Mouse (Mus musculus) limb, embryonic 11.5 days (tissue): ENCODE measurements around the gene Nlk. TPM values are rescaled to one million over a fixed set of nuclear protein-coding genes. Genes with fewer than 3 reads are reported as not detected.
"Not testable (repeated sequence)": the region's sequence is repeated elsewhere in the genome, so short reads cannot be mapped to it uniquely, and the experiment has no call there.

Source experiments
- ATAC-seq: fragments of 200-750 bp; cut with Nextera tagmentation; 2 replicates; pipeline ENCODE4 v1.8.0; 2017; ENCODE audit warnings: low read depth; ENCODE audit not compliant: insufficient number of reproducible peaks, low FRiP score, low TSS enrichment
- DNase-seq: peaks from one replicate; pipeline ENCODE4 v3.0.0-alpha.2; 2015; ENCODE audit warnings: low spot score
- H3K27ac ChIP-seq: fragments of 300-500 bp; sonication (generic); replicated peaks from 2 replicates; pipeline ENCODE4 v1.5.1; 2014; ENCODE audit warnings: low read depth, mild to moderate bottlenecking, low read length
- H3K27me3 ChIP-seq: fragments of 300-500 bp; sonication (generic); 2 replicates; pipeline ENCODE4 v1.6.1; 2014; ENCODE audit warnings: mild to moderate bottlenecking, low read length, mixed read lengths; ENCODE audit not compliant: control insufficient read depth, insufficient read depth
- H3K36me3 ChIP-seq: fragments of 300-500 bp; sonication (generic); 2 replicates; pipeline ENCODE4 v1.6.1; 2014; ENCODE audit warnings: mild to moderate bottlenecking, low read length, moderate library complexity, mixed read lengths; ENCODE audit not compliant: control insufficient read depth, insufficient read depth
- H3K4me1 ChIP-seq: fragments of 300-500 bp; sonication (generic); 2 replicates; pipeline ENCODE4 v1.6.1; 2014; ENCODE audit warnings: low read length, mixed read lengths; ENCODE audit not compliant: control insufficient read depth, insufficient read depth
- H3K4me2 ChIP-seq: fragments of 300-500 bp; sonication (generic); 2 replicates; pipeline ENCODE4 v1.6.1; 2014; ENCODE audit warnings: low read depth, mild to moderate bottlenecking, moderate library complexity; ENCODE audit not compliant: severe bottlenecking
- H3K4me3 ChIP-seq: fragments of 300-500 bp; sonication (generic); 2 replicates; pipeline ENCODE4 v1.5.1; 2014; ENCODE audit warnings: low read depth, low read length
- H3K9ac ChIP-seq: fragments of 300-500 bp; sonication (generic); 2 replicates; pipeline ENCODE4 v1.6.1; 2014; ENCODE audit warnings: mild to moderate bottlenecking, low read length
- H3K9me3 ChIP-seq: fragments of 300-500 bp; sonication (generic); 2 replicates; pipeline ENCODE4 v1.6.1; 2016; ENCODE audit warnings: low read length; ENCODE audit not compliant: control insufficient read depth
- WGBS: fragments of 180-500 bp; shearing (Covaris S2); extraction: QIAGEN DNeasy Blood & Tissue Kit; methylation state at CpG from one replicate; pipeline ENCODE4 v1.1.7; 2014; 5-methylcytosine and 5-hydroxymethylcytosine counted together
- polyA plus RNA-seq: library from polyadenylated mRNA; unstranded; fragments of >200 nt; fragmentation: Nextera tagmentation; extraction: Ambion mirVana; gene quantifications from 2 replicates; pipeline ENCODE4 v1.2.1, GENCODE M21; 2014

The Nlk gene
- polyA plus RNA-seq, 1 experiment from 2014 or later = 14.2 TPM

GRCm38 (mm10) chr11:78582848-78583247, 114.3 kb downstream of the Nlk start:
- H3K9me3 ChIP-seq = no peaks in the 10 kb centered on the region
- H3K4me1 ChIP-seq = no peaks in the 10 kb centered on the region
- H3K4me2 ChIP-seq = no peak overlapping the region
- no peak overlapping the region for H3K4me3 ChIP-seq
- H3K9ac ChIP-seq = no peak overlapping the region
- peaks cover 11% of the 10 kb centered on the region for H3K36me3 ChIP-seq
- WGBS = 92% methylated on average over 6 of the region's 6 CpGs
- H3K27me3 ChIP-seq = no peaks in the 10 kb centered on the region
- ATAC-seq (no peak), DNase-seq (no peak)
- H3K27ac ChIP-seq = no peak overlapping the region

DNA sequence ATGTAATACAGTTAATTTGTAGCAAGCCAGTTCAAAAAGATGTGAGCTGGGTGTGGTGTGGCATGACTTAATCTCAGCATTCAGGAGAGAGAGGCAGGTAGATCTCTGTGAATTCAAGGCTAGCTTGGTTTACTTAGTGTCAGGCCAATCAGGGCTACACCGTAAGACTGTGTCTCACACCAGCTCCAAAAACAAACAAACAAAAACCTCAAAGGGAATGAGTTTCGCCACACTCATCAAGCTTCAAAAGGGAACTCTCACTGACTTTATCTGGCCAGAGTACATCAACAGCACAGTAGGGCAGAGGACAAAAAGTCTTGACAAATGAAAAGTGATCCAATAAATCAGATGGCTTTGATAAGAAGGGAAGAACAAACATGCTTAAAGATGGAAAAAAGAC, 122.2 kb downstream of the Nlk start:
- H3K27me3 ChIP-seq = no peaks in the 10 kb centered on the region
- H3K4me3 ChIP-seq = no peak overlapping the region
- H3K9ac ChIP-seq = no peak overlapping the region
- 21% methylated on average over 2 of the region's 2 CpGs for WGBS
- H3K4me1 ChIP-seq = no peaks in the 10 kb centered on the region
- no peak for ATAC-seq
- H3K36me3 ChIP-seq = peaks cover 2% of the 10 kb centered on the region; the same call in 1 of the 2 replicates
- no peak overlapping the region for H3K4me2 ChIP-seq
- H3K9me3 ChIP-seq = no peaks in the 10 kb centered on the region
- no peak for DNase-seq
- H3K27ac ChIP-seq = no peak overlapping the region

DNA sequence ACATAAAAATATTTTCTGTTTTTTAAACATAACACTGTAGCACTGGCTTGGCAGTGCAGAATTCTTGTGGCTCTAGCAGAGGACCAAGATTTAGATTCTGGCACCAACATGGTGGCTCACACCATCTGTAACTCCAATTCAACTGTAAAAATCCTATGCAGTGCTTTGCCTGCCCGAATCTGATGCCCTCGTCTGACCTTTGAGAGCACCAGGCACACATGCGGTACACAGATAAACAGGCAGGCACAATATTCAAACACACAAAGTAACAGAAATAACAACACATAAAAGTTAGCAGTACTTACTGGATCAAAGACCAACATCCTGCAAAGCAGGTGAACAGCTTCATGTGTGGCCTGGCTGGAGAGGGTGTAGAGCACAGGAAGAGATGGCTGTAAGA, 122.6 kb downstream of the Nlk start:
- Histone ChIP-seq H3K4me1 (no peaks in the 10 kb centered on the region), H3K9ac (no peak overlapping the region), H3K4me2 (no peak overlapping the region), H3K36me3 (peaks cover 2% of the 10 kb centered on the region; the same call in 1 of the 2 replicates), H3K27me3 (no peaks in the 10 kb centered on the region), H3K4me3 (no peak overlapping the region), H3K27ac (no peak overlapping the region), H3K9me3 (no peaks in the 10 kb centered on the region)
- ATAC-seq (no peak), DNase-seq (no peak)
- WGBS = 75% methylated on average over 3 of the region's 3 CpGs

- not testable (repeated sequence) for H3K4me3 ChIP-seq, DNase-seq, H3K9me3 ChIP-seq, H3K4me2 ChIP-seq, H3K27ac ChIP-seq, ATAC-seq, H3K36me3 ChIP-seq, H3K27me3 ChIP-seq, H3K9ac ChIP-seq, H3K4me1 ChIP-seq
- WGBS = 98% methylated on average over 3 of the region's 4 CpGs
Observed at GRCm38 (mm10) chr11:78574031-78574430, 123.1 kb downstream of the Nlk start.

GRCm38 (mm10) chr11:78571854-78572253, 125.3 kb downstream of the Nlk start:
- H3K36me3 ChIP-seq = peaks cover 2% of the 10 kb centered on the region; the same call in 1 of the 2 replicates
- no peak overlapping the region for H3K4me3 ChIP-seq
- no peaks in the 10 kb centered on the region for H3K4me1 ChIP-seq
- H3K27me3 ChIP-seq = no peaks in the 10 kb centered on the region
- no peak for DNase-seq
- H3K27ac ChIP-seq = no peak overlapping the region
- H3K4me2 ChIP-seq = no peak overlapping the region
- ATAC-seq = no peak
- H3K9me3 ChIP-seq = no peaks in the 10 kb centered on the region
- H3K9ac ChIP-seq = no peak overlapping the region
- WGBS = 92% methylated on average over 6 of the region's 6 CpGs

- peaks cover 2% of the 10 kb centered on the region; the same call in 1 of the 2 replicates for H3K36me3 ChIP-seq
- H3K9ac ChIP-seq = no peak overlapping the region
- no peak overlapping the region for H3K4me2 ChIP-seq
- no peaks in the 10 kb centered on the region for H3K9me3 ChIP-seq
- 95% methylated on average over 8 of the region's 8 CpGs for WGBS
- no peak for DNase-seq
- no peaks in the 10 kb centered on the region for H3K27me3 ChIP-seq
- no peak overlapping the region for H3K4me3 ChIP-seq
- ATAC-seq = no peak
- no peaks in the 10 kb centered on the region for H3K4me1 ChIP-seq
- H3K27ac ChIP-seq = no peak overlapping the region
Observed at GRCm38 (mm10) chr11:78571441-78571840, 125.7 kb downstream of the Nlk start.

- H3K4me1 ChIP-seq = no peaks in the 10 kb centered on the region
- peaks cover 3% of the 10 kb centered on the region; the same call in 1 of the 2 replicates for H3K36me3 ChIP-seq
- no peak for ATAC-seq
- no peak overlapping the region for H3K9ac ChIP-seq
- DNase-seq = no peak
- no peaks in the 10 kb centered on the region for H3K9me3 ChIP-seq
- no peaks in the 10 kb centered on the region for H3K27me3 ChIP-seq
- WGBS = 68% methylated on average over 3 of the region's 3 CpGs
- no peak overlapping the region; the same call in 1 of the 2 replicates for H3K4me2 ChIP-seq
- no peak overlapping the region for H3K27ac ChIP-seq
- H3K4me3 ChIP-seq = no peak overlapping the region
Observed at GRCm38 (mm10) chr11:78569806-78570205, 127.4 kb downstream of the Nlk start.

DNA sequence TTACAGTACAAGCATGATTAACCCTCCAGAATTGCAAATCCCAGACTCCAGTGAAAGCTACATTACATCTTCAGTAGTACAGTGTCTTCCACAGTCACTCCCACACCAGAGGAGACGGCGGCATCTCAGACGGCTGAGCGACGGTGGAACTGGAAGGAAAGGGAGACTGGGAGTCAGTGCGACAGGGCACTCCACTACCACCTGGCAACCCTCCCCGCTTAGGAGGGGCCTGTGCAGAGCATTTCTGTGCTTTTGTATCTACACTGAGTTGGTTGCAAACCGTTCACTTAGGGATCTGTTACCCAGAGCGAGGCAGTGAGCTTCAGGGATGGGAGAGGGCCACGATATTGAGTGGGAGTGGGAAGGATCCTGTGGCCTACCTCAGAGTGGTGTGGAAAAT, 128.3 kb downstream of the Nlk start:
- Histone ChIP-seq H3K27ac (no peak overlapping the region), H3K9me3 (no peaks in the 10 kb centered on the region), H3K4me1 (no peaks in the 10 kb centered on the region), H3K27me3 (no peaks in the 10 kb centered on the region), H3K9ac (no peak overlapping the region), H3K4me2 (no peak overlapping the region), H3K36me3 (peaks cover 3% of the 10 kb centered on the region; the same call in 1 of the 2 replicates), H3K4me3 (no peak overlapping the region)
- ATAC-seq (no peak), DNase-seq (no peak)
- WGBS = 89% methylated on average over 10 of the region's 10 CpGs

- H3K36me3 ChIP-seq = peaks cover 3% of the 10 kb centered on the region; the same call in 1 of the 2 replicates
- H3K4me3 ChIP-seq = no peak overlapping the region
- H3K27ac ChIP-seq = no peak overlapping the region
- ATAC-seq (no peak), DNase-seq (no peak)
- no peak overlapping the region for H3K9ac ChIP-seq
- no peak overlapping the region for H3K4me2 ChIP-seq
- H3K27me3 ChIP-seq = no peaks in the 10 kb centered on the region
- H3K9me3 ChIP-seq = no peaks in the 10 kb centered on the region
- WGBS = 93% methylated on average over 6 of the region's 6 CpGs
- no peaks in the 10 kb centered on the region for H3K4me1 ChIP-seq
Observed at GRCm38 (mm10) chr11:78567614-78568013, 129.6 kb downstream of the Nlk start.
